Mouse (Mus musculus): Measurements from ENCODE around the gene Fermt2.

DNA sequence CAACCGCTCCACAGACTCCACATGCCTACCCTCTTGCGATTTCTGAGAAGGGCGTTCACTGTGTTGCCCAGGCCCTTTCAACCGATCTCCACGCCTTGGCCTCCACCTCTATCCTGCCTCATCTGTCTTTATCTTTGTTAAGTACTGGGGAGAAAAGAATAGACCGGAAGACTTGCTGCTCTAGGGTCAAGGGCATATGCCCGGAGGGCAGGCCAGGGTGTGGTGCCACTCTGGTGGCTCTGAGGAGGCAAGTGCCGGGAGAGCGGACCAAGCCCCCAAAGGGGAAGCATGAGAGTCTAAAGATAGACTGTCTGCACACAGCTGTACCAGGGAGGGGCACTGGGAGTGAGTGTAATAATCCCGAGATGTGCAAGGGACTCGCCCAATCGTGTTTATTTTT lies 84.5 kb downstream of the Fermt2 start:
- no peak for TF ChIP-seq POLR2A (IDR thresholded peaks at IDR 0.05; ENCODE audit: control insufficient read depth, low read depth, low read length)
- no peak for TF ChIP-seq CTCF (IDR thresholded peaks at IDR 0.05; ENCODE audit: control insufficient read depth, insufficient read depth, insufficient replicate concordance, low read depth, low read length)
